Mouse (Mus musculus): ENCODE results near the gene Nme8. TPM values are rescaled to one million over a fixed set of nuclear protein-coding genes. Genes with fewer than 3 reads are reported as not detected.

Nme8 gene
- polyA plus RNA-seq, 1 experiment: not detected

DNA sequence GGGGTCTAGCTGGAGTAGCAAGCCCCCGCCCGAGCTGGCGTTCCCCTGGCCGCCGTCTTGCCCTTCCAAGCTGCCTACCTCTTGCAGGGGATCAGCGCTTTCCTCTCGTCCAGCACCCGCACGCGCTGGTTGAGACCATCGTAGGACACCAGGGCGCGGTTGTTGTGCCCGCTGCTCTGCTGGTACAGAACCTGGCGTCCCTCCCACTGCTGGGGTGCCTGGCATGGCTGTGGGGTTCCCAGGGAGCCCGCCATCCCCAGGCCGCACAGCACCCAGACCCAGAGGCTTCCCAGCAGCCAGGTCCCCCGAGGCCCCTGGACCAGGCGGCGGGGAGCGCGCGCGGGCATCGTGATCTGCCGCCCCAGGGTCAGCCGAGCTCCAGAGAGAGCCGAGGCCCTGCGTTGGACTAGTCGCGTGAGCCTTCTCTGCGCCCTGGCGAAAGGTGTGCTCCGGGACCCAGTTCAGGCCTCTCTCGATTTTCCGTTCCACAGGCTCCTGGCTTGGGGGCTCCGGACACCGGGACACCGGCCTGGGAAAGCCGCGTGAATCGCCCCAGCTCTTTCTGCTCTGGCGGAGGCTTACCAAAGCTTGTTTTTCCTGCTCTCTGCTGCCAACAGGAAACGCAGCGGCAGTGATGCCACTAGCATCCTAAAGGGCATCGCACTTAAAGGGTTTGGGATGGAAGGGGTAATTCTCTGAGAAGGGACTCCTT, 78.2 kb downstream of the Nme8 start, which contains the start of gene Epdr1:
Gene Epdr1, minus strand, starts transcription at position 712 of the 712 bp plus-strand sequence.
- TF ChIP-seq GATA1 (IDR thresholded peaks at IDR 0.05; ENCODE audit: low read length): no peak

- TF ChIP-seq GATA1 (IDR thresholded peaks at IDR 0.05; ENCODE audit: low read length): no peak
Measured at GRCm38 (mm10) chr13:19618841-19619215, 78.8 kb downstream of the Nme8 start.

- no peak for TF ChIP-seq GATA1 (IDR thresholded peaks at IDR 0.05; ENCODE audit: low read length)
Measured at GRCm38 (mm10) chr13:19618081-19618480, 79.5 kb downstream of the Nme8 start.

- TF ChIP-seq GATA1 (IDR thresholded peaks at IDR 0.05; ENCODE audit: low read length): no peak
Measured at GRCm38 (mm10) chr13:19614311-19614710, 83.3 kb downstream of the Nme8 start.

DNA sequence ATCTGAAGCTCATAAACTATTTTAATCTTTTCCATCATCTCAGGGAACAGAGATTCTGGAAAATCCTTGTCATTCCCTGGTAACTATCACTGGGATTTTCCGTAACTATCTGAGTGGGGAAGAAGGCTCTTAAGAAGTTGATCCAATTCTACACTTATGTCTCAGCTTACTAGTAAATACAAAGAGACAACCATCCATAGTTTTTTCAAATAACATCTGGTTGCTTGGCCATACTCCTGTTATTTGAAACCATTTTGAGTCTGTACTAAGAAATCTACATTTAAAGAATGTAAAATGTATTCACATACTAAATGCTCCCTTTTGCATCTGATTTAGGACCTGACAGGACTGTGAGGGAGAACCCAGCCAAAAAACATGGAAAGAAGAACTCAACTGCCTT, 84.2 kb downstream of the Nme8 start:
- no peak for TF ChIP-seq GATA1 (IDR thresholded peaks at IDR 0.05; ENCODE audit: low read length)

- no peak for TF ChIP-seq GATA1 (IDR thresholded peaks at IDR 0.05; ENCODE audit: low read length)
Measured at GRCm38 (mm10) chr13:19612963-19613362, 84.6 kb downstream of the Nme8 start.

GRCm38 (mm10) chr13:19612348-19612747, 85.2 kb downstream of the Nme8 start:
- no peak for TF ChIP-seq GATA1 (IDR thresholded peaks at IDR 0.05; ENCODE audit: low read length)

DNA sequence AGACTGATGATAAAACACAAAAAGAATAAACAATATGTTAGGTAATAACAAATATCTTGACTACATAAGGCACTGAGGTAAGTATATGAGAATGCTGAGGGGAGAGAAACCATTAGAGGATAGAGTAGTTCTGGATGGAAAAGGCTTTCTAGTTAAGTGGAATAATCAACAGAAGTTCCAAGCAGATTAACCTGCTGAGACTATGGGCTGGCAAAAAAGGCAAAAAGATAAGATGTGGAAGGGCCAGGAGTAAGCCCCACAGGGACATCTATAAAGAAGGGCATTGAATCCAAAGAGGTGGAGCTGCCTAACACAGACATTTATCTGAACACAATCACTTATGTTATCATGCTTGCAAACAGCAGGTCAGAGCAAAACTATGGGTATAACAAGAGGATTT, 89.5 kb downstream of the Nme8 start:
- no peak for TF ChIP-seq GATA1 (IDR thresholded peaks at IDR 0.05; ENCODE audit: low read length)

DNA sequence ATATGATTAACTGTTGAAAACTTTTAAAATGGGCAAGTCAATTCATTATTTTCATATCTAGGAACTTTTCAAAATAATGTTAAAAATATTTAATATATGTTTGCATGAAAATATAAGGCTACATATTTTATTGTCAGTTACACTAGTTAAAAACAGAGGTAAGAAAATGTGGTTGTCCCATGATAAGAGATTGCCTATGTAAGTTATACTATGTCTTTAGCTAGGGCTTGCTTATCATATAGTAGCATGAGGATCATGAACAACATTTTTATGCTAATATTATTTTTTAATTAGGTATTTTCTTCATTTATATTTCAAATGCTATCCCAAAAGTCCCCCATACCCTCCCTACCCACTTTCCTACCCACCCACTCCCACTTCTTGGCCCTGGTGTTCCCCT, 92.7 kb downstream of the Nme8 start:
- TF ChIP-seq GATA1 (IDR thresholded peaks at IDR 0.05; ENCODE audit: low read length): no peak

GRCm38 (mm10) chr13:19603719-19604118, 93.9 kb downstream of the Nme8 start:
- no peak for TF ChIP-seq GATA1 (IDR thresholded peaks at IDR 0.05; ENCODE audit: low read length)

GRCm38 (mm10) chr13:19602531-19602930, 95.1 kb downstream of the Nme8 start:
- TF ChIP-seq GATA1 (IDR thresholded peaks at IDR 0.05; ENCODE audit: low read length): no peak

- TF ChIP-seq GATA1 (IDR thresholded peaks at IDR 0.05; ENCODE audit: low read length): no peak
Measured at GRCm38 (mm10) chr13:19599242-19599641, 98.4 kb downstream of the Nme8 start.

GRCm38 (mm10) chr13:19595141-19595540, 102.5 kb downstream of the Nme8 start:
- no peak for TF ChIP-seq GATA1 (IDR thresholded peaks at IDR 0.05; ENCODE audit: low read length)

Other genes starting within 250 kb of the Nme8 start
- not detected in 2 replicates for gene Epdr1, start 77.9 kb downstream of the Nme8 start, polyA plus RNA-seq (2012)
- gene Sfrp4, start 74.7 kb downstream of the Nme8 start, polyA plus RNA-seq (2012): not detected in 2 replicates
- gene Gpr141, start 126.5 kb upstream of the Nme8 start, polyA plus RNA-seq (2012): not detected in 2 replicates

Data from G1E-ER4 (cell line).